Mouse (Mus musculus) heart, postnatal 14 days (tissue): ENCODE results near the gene Apol7b. TPM values are rescaled to one million over a fixed set of nuclear protein-coding genes. Genes with fewer than 3 reads are reported as not detected.
"Not testable (repeated sequence)": the region's sequence is repeated elsewhere in the genome, so short reads cannot be mapped to it uniquely, and the experiment has no call there.

Experiments
- DNase-seq, 2 experiments: peaks; one replicate each; pipeline ENCODE4 v3.0.0; 2021 to 2022
- intact Hi-C: fragments of 180-260 bp; cut with DNase I; formaldehyde crosslinking; loops from one replicate; pipeline ENCODE4 v1.15.1; 2025
- long read RNA-seq, 2 experiments: library from polyadenylated mRNA; stranded (forward); transcript quantifications; one replicate each; pipeline ENCODE4 v2.0.0; 2021
- total RNA-seq, 2 experiments: library from RNA; stranded (reverse); gene quantifications; 2 replicates each; pipeline ENCODE4 v1.2.3; 2021

Apol7b gene
- total RNA-seq = under 1 TPM; 0.33 to 0.71 TPM
- long read RNA-seq, experiment 1, partial matches to known transcripts = 1 of 1 reads
- long read RNA-seq, experiment 1, other reads (novel, unspliced or antisense) = 0 of 1 reads
- long read RNA-seq, experiment 2, partial matches to known transcripts = 0 of 1 reads
- long read RNA-seq, experiment 2, other reads (novel, unspliced or antisense) = 1 of 1 reads

DNA sequence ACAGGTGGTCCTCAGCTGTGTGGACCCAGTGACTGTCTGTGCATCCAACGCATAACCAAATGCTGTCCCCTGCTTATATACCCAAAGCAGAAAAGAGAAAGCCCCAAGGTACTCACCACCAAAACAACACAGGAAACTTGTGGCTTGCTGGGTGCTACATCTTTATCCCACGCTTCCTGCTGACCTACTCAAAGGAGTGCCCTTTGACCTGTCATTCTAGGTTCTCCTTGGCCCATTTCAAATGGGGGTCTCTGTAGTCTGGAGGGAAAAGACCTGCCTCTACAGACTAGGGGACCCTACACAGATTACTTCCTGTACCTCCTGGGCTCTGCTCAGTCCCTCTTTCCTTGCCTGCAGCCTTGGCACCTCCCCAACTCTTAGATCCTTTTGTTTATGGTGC, at the start of gene Apol7b:
Gene Apol7b (minus strand): TSS at position 101 of the 400 bp plus-strand sequence.
- intact Hi-C loops, DNase-seq: not testable (repeated sequence)

GRCm38 (mm10) chr15:77494694-77495093, 47.4 kb upstream of the Apol7b start:
- intact Hi-C loops, DNase-seq: not testable (repeated sequence)

- intact Hi-C loops, DNase-seq: not testable (repeated sequence)
Observed at GRCm38 (mm10) chr15:77493181-77493580, 45.9 kb upstream of the Apol7b start.

DNA sequence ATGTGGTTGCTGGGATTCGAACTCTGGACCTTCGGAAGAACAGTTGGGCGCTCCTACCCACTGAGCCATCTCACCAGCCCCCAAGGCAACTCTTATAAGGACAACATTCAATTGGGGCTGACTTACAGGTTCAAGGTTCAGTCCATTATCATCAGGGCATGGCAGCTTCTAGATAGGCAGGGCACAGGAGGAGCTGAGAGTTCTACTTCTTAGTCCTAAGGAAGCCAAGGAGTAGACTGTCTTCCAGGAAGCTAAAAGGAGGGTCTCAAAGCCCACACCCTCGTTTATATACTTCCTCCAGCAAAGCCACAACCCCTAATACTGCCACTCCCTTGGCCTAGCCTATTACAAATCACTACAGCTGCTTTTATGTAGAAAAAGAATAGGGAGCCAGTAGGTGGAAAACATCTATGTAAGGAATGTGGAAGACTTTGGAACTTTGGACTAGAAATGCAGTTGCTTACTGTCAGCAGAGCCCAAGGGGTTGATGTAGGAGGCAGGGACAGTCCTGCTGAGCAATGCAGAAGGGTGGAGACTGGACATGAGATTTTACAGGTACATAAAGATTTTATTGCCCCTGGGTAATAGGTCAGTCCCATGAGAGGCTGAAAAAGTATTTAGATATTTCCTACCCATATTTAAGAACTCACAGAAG, 35.0 kb upstream of the Apol7b start:
- intact Hi-C loops = no loop called here

DNA sequence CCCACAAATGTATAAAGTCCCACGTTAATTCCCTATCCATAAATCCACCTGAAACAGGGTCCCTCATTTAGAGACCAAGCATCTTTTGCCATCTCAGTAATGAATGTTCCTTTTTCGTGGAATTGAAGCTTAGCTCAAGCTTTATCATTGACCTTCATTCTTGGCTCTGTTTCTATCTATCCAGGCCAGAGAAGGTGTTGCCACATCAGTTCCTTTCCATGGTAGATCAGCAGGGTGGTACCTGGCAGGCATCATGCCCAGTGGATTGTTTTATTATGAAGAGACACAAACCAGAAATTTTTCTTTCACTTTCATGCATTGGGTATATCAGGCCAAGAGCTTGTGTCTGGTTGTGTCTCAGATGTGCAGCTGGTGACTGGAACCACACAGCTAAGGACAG, 29.4 kb upstream of the Apol7b start, which contains the start of gene Apol10a:
Gene Apol10a (plus strand): TSS at position 355 of the 400 bp plus-strand sequence.
- intact Hi-C loops, DNase-seq: not testable (repeated sequence)

More for the DNA sequence above, 35.0 kb upstream of the Apol7b start:
- DNase-seq = no peak

- DNase-seq, intact Hi-C loops: not testable (repeated sequence)
Observed at GRCm38 (mm10) chr15:77474699-77475390, 27.6 kb upstream of the Apol7b start.

DNA sequence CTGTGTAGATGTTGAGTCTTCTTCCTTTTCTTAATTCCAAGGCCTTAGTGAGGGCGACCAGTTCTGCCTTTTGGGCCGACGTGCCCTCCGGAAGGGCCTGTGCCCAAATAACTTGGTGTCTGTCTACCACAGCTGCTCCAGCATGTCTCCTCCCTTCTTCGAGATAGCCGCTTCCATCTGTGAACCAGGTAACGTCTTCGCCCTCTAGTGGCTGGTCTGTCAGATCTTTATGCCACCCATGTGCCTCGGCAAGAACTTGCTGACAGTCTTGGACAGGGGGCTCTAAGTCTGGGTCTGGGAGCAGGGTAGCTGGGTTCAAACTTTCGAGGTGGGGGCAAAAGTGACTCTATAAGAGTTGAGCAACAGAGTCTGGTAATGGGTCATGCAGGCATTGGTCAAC, 2.6 kb upstream of the Apol7b start:
- intact Hi-C loops = not testable (repeated sequence)
- DNase-seq = peak in 1 of 2 experiments; percentile 16

DNA sequence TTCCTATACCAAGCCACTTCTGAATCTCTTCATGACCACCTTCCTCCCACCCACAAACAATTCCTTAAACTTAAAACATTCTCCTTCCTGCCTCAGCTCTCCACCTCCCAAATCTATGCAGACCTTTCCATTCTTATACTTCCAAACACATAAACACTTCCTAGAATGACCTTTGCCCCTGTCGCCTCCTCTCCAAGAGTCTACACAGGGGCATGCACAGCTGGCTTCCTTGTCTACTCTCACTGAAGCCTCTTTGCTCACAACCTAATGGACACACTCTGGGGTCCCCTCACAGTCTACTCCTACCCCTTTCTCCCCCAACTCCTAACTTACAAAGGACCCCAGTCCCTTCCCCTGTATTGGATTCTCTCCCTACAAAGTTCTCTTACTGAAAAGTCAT, 1.6 kb downstream of the Apol7b start:
- intact Hi-C loops, DNase-seq: not testable (repeated sequence)

DNA sequence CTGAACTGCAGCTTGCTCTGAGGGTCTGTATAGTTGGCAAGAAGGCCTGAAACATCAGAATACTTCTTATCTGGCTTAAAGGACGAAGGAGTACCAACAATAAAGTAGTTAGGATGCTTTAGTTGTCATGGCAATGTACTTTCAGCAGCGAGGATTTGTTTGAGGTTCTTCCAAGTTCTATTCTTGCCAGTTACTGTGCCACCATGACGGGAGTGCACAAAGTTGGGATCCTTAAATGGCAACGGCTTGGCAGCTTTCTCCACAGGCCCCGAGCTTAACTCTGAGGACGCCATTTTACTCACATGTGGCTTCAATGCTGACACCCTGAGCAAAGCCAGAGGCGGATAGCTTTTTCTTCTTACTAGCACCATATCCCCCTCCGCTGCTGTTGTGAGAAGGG, 2.5 kb downstream of the Apol7b start:
- intact Hi-C loops, DNase-seq: not testable (repeated sequence)

- DNase-seq, intact Hi-C loops: not testable (repeated sequence)
Observed at GRCm38 (mm10) chr15:77428690-77429448, 18.4 kb downstream of the Apol7b start.

DNA sequence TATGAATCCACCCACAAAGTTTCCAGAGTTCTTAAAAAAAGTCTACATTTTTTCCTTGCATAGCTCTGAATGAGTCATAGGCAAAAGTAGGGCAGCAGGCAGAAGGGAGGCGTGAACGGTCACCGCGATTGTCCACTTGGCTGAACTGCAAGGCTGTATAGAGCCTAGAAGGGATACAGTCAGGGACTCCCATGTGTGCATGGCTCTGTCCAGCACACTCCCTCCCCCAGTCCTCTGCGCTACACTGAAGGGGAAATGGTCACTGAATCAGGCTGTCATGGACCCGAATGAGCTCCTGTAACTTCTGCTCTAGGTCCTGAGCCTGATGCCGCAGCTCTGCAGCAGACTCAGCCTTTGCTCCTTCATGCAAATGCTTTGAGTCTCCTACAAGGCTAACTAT, 24.4 kb downstream of the Apol7b start:
- intact Hi-C loops, DNase-seq: not testable (repeated sequence)

DNA sequence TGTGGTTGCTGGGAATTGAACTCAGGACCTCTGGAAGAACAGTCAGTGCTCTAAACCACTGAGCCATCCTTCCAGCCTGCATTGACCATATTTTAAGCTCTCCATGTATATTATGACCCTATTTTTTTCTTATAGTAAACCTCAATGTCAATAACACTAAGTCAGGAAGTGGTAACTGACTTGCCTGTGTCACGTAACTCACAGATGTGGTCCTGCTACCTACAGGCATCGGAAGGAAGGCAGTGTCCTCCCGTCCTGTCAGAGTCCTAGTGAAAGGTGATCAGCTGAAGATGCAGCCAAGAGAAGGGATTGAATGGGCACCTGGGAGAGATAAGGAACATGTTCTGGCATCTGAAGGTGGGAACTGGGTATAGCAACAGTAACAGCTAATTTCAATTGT, 27.6 kb downstream of the Apol7b start:
- DNase-seq, intact Hi-C loops: not testable (repeated sequence)

GRCm38 (mm10) chr15:77416655-77417333, 30.5 kb downstream of the Apol7b start:
- DNase-seq, intact Hi-C loops: not testable (repeated sequence)

DNA sequence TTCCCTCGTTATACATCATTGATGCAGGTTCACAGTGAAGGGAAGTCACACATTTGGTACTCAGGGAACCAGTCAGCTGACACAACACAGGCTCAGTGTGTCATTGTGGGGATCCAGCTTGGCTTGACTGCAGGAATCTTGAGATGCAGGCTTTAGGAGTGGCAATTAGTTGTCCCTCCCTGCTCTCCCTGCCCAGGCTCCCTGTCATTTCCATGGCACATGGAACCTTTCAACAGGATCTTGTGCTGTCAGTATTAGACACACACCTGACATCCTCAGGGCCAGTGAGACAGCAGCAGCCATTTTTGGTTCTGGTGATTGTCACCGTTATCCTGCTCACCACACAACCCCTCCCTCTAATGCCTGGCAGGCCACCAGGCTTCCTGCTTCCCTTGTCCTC, 31.6 kb downstream of the Apol7b start:
- DNase-seq, intact Hi-C loops: not testable (repeated sequence)

DNA sequence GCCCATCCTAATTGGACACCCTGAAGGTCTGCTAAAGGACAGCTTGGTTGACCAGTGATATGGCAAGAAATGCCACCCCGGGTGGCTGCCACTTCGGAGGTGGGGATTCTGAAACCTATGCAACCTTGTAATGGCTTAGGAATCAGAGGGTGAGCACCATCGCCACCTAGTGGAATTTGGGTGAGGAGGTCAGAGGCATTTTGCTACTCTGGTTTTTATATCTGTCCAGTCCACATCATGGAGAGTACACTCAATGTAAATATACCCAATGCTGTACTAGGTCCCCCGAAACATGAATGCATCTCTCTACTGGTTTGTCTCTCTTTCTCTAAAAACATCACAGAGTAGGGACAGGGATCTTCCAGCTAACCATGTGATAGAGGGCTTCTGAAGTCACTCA, 34.6 kb downstream of the Apol7b start:
- intact Hi-C loops = not testable (repeated sequence)

GRCm38 (mm10) chr15:77411035-77411434, 36.3 kb downstream of the Apol7b start, which contains the start of gene Apol9a:
TSS of gene Apol9a (minus strand) at chr15:77411135.
- DNase-seq, intact Hi-C loops: not testable (repeated sequence)

More for the DNA sequence above, 34.6 kb downstream of the Apol7b start:
- DNase-seq = not testable (repeated sequence)

GRCm38 (mm10) chr15:77406370-77406769, 40.9 kb downstream of the Apol7b start:
- intact Hi-C loops = not testable (repeated sequence)
- peak in 1 of 2 experiments; percentile 22 for DNase-seq

DNA sequence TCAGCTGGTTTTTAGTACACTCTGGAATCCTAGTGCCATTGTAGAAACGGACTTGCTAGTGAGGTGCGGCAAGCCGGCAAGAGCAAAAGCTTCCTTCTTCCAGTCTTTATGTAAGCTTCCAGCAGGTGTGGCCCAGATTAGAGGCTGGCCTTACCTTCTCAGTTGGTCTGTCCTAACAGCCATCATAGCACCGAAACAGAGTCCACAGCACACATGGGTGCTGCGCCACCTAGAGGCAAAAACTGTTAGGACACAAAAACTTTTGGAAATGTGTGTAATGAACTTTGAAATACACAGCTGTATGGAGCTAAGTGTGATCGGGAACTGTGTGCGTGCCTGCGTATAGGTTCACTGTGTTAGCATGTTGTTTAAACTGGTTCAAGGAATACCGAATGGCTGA, 48.3 kb downstream of the Apol7b start, which contains the start of gene Apol7a:
Gene Apol7a (minus strand): TSS at position 84 of the 400 bp plus-strand sequence.
- intact Hi-C loops = not testable (repeated sequence)
- DNase-seq = peak in 1 of 2 experiments; percentile 38

DNA sequence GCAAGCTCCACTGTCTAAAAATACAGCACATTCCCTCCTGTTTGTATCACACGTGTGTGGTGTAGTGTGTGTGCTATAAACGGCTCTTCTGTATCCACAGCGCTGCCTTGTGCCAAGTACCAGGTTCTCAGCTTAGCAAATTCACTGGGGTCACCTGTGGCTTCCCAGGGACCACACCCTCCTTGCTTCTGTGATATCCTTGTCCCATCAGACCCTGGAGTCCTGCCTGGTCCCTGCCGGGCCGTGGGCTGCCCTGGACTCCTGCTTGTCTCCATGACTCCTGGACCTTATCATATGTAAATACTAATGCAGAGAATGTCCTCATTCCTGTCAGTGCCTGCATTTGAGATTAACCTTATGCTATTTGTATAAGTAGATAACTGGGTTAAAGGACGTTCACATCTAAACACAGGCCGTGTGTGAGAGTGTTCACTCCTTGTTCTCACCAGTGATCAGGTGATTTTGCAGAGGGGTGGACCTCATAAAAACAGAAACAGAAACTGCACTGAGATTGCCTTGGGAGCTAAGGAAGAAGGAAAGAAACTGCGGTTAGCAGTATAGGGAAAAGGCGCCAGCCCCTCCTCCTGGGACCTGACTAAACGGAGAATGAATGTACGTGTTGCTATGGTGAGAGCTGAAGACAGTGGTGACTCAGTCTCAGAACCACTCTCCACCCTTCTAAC, 49.7 kb downstream of the Apol7b start:
- intact Hi-C loops = not testable (repeated sequence)

More for the DNA sequence above, 49.7 kb downstream of the Apol7b start:
- DNase-seq = peak in 1 of 2 experiments; percentile 10
